Mouse (Mus musculus): Measurements from ENCODE around the gene Tcl1b4. TPM values are rescaled to one million over a fixed set of nuclear protein-coding genes. Genes with fewer than 3 reads are reported as not detected.
"Not testable (repeated sequence)": the region's sequence is repeated elsewhere in the genome, so short reads cannot be mapped to it uniquely, and the experiment has no call there.

Tcl1b4 gene
- not detected in 2 replicates for polyA plus RNA-seq (2015; fragmentation: Nextera tagmentation; extraction: Ambion mirVana)

- not testable (repeated sequence) for ATAC-seq (ENCODE audit: low FRiP score, low TSS enrichment); H3K9ac ChIP-seq (replicated peaks; ENCODE audit: low read length); H3K27ac ChIP-seq (ENCODE audit: low read length); H3K27me3 ChIP-seq (ENCODE audit: insufficient read depth, low read length); H3K36me3 ChIP-seq (ENCODE audit: insufficient read depth, low read length); H3K4me3 ChIP-seq (ENCODE audit: low read length); H3K9me3 ChIP-seq (ENCODE audit: low read length); H3K4me1 ChIP-seq (ENCODE audit: insufficient read depth, low read length); H3K4me2 ChIP-seq (replicated peaks; ENCODE audit: low read depth, low read length)
- 73% methylated on average over 1 of the region's 1 CpGs for WGBS
Observed at GRCm38 (mm10) chr12:105201657-105202056, at the start of gene Tcl1b4. TSS of gene Tcl1b4 (plus strand) at chr12:105201957.

GRCm38 (mm10) chr12:105155286-105155685 is 46.5 kb upstream of the Tcl1b4 start:
- WGBS = 52% methylated on average over 4 of the region's 4 CpGs
- not testable (repeated sequence) for H3K9me3 ChIP-seq (ENCODE audit: low read length); ATAC-seq (ENCODE audit: low FRiP score, low TSS enrichment); H3K27ac ChIP-seq (ENCODE audit: low read length); H3K27me3 ChIP-seq (ENCODE audit: insufficient read depth, low read length); H3K4me1 ChIP-seq (ENCODE audit: insufficient read depth, low read length); H3K4me2 ChIP-seq (replicated peaks; ENCODE audit: low read depth, low read length); H3K4me3 ChIP-seq (ENCODE audit: low read length); H3K36me3 ChIP-seq (ENCODE audit: insufficient read depth, low read length); H3K9ac ChIP-seq (replicated peaks; ENCODE audit: low read length)

- H3K27me3 ChIP-seq (ENCODE audit: insufficient read depth, low read length) = no peaks in the 10 kb centered on the region
Observed at GRCm38 (mm10) chr12:105158842-105159241, 42.9 kb upstream of the Tcl1b4 start.

GRCm38 (mm10) chr12:105159390-105159789 is 42.4 kb upstream of the Tcl1b4 start, which contains the start of gene Tcl1b1:
TSS of gene Tcl1b1 (plus strand) at chr12:105159690.
- no peaks in the 10 kb centered on the region for H3K27me3 ChIP-seq (ENCODE audit: insufficient read depth, low read length)
- no peaks in the 10 kb centered on the region for H3K4me1 ChIP-seq (ENCODE audit: insufficient read depth, low read length)
- no peak for ATAC-seq (ENCODE audit: low FRiP score, low TSS enrichment)
- H3K4me2 ChIP-seq (replicated peaks; ENCODE audit: low read depth, low read length) = no peak within 1 kb of the TSS
- H3K9ac ChIP-seq (replicated peaks; ENCODE audit: low read length) = no peak within 1 kb of the TSS
- H3K9me3 ChIP-seq (ENCODE audit: low read length) = no peaks in the 10 kb centered on the region
- WGBS = 75% methylated on average over 4 of the region's 4 CpGs
- H3K27ac ChIP-seq (ENCODE audit: low read length) = no peak within 1 kb of the TSS
- H3K36me3 ChIP-seq (ENCODE audit: insufficient read depth, low read length) = no peaks in the 10 kb centered on the region
- H3K4me3 ChIP-seq (ENCODE audit: low read length) = no peak within 1 kb of the TSS

More at GRCm38 (mm10) chr12:105158842-105159241, 42.9 kb upstream of the Tcl1b4 start:
- H3K27ac ChIP-seq (ENCODE audit: low read length) = no peak overlapping the region
- no peak overlapping the region for H3K4me2 ChIP-seq (replicated peaks; ENCODE audit: low read depth, low read length)
- WGBS = 73% methylated on average over 6 of the region's 6 CpGs
- no peaks in the 10 kb centered on the region for H3K36me3 ChIP-seq (ENCODE audit: insufficient read depth, low read length)
- no peak overlapping the region for H3K4me3 ChIP-seq (ENCODE audit: low read length)
- no peaks in the 10 kb centered on the region for H3K9me3 ChIP-seq (ENCODE audit: low read length)
- no peak for ATAC-seq (ENCODE audit: low FRiP score, low TSS enrichment)
- no peaks in the 10 kb centered on the region for H3K4me1 ChIP-seq (ENCODE audit: insufficient read depth, low read length)
- no peak overlapping the region for H3K9ac ChIP-seq (replicated peaks; ENCODE audit: low read length)

- no peak overlapping the region for H3K9ac ChIP-seq (replicated peaks; ENCODE audit: low read length)
- no peak overlapping the region for H3K4me3 ChIP-seq (ENCODE audit: low read length)
- no peak overlapping the region for H3K4me2 ChIP-seq (replicated peaks; ENCODE audit: low read depth, low read length)
- H3K4me1 ChIP-seq (ENCODE audit: insufficient read depth, low read length) = no peaks in the 10 kb centered on the region
- no peaks in the 10 kb centered on the region for H3K27me3 ChIP-seq (ENCODE audit: insufficient read depth, low read length)
- H3K27ac ChIP-seq (ENCODE audit: low read length) = no peak overlapping the region
- no peaks in the 10 kb centered on the region for H3K36me3 ChIP-seq (ENCODE audit: insufficient read depth, low read length)
- ATAC-seq (ENCODE audit: low FRiP score, low TSS enrichment) = no peak
- WGBS = 49% methylated on average over 3 of the region's 3 CpGs
- H3K9me3 ChIP-seq (ENCODE audit: low read length) = no peaks in the 10 kb centered on the region
Observed at GRCm38 (mm10) chr12:105166734-105167133, 35.0 kb upstream of the Tcl1b4 start.

GRCm38 (mm10) chr12:105173366-105173765 is 28.4 kb upstream of the Tcl1b4 start:
- Histone ChIP-seq H3K4me2 (replicated peaks; ENCODE audit: low read depth, low read length) (no peak overlapping the region), H3K4me1 (ENCODE audit: insufficient read depth, low read length) (no peaks in the 10 kb centered on the region), H3K4me3 (ENCODE audit: low read length) (no peak overlapping the region), H3K27me3 (ENCODE audit: insufficient read depth, low read length) (no peaks in the 10 kb centered on the region), H3K27ac (ENCODE audit: low read length) (no peak overlapping the region), H3K9me3 (ENCODE audit: low read length) (no peaks in the 10 kb centered on the region), H3K9ac (replicated peaks; ENCODE audit: low read length) (no peak overlapping the region), H3K36me3 (ENCODE audit: insufficient read depth, low read length) (no peaks in the 10 kb centered on the region)
- ATAC-seq (ENCODE audit: low FRiP score, low TSS enrichment) = no peak
- WGBS = 84% methylated on average over 2 of the region's 2 CpGs

- H3K27me3 ChIP-seq (ENCODE audit: insufficient read depth, low read length); H3K4me1 ChIP-seq (ENCODE audit: insufficient read depth, low read length); H3K4me3 ChIP-seq (ENCODE audit: low read length); H3K27ac ChIP-seq (ENCODE audit: low read length); H3K9ac ChIP-seq (replicated peaks; ENCODE audit: low read length); H3K36me3 ChIP-seq (ENCODE audit: insufficient read depth, low read length); H3K9me3 ChIP-seq (ENCODE audit: low read length); H3K4me2 ChIP-seq (replicated peaks; ENCODE audit: low read depth, low read length); ATAC-seq (ENCODE audit: low FRiP score, low TSS enrichment): not testable (repeated sequence)
- WGBS = 37% methylated on average over 2 of the region's 2 CpGs
Observed at GRCm38 (mm10) chr12:105174318-105174717, 27.4 kb upstream of the Tcl1b4 start.

GRCm38 (mm10) chr12:105176044-105176443 is 25.7 kb upstream of the Tcl1b4 start, which contains the start of gene Tcl1b5:
TSS of gene Tcl1b5 (plus strand) at chr12:105176344.
- not testable (repeated sequence) for H3K9ac ChIP-seq (replicated peaks; ENCODE audit: low read length); H3K4me3 ChIP-seq (ENCODE audit: low read length); H3K27ac ChIP-seq (ENCODE audit: low read length); ATAC-seq (ENCODE audit: low FRiP score, low TSS enrichment); H3K4me2 ChIP-seq (replicated peaks; ENCODE audit: low read depth, low read length); H3K27me3 ChIP-seq (ENCODE audit: insufficient read depth, low read length); H3K4me1 ChIP-seq (ENCODE audit: insufficient read depth, low read length); H3K9me3 ChIP-seq (ENCODE audit: low read length); H3K36me3 ChIP-seq (ENCODE audit: insufficient read depth, low read length)
- WGBS = 81% methylated on average over 3 of the region's 3 CpGs

- WGBS = 67% methylated on average over 4 of the region's 4 CpGs
- not testable (repeated sequence) for H3K9ac ChIP-seq (replicated peaks; ENCODE audit: low read length); H3K4me3 ChIP-seq (ENCODE audit: low read length); H3K36me3 ChIP-seq (ENCODE audit: insufficient read depth, low read length); H3K4me2 ChIP-seq (replicated peaks; ENCODE audit: low read depth, low read length); H3K4me1 ChIP-seq (ENCODE audit: insufficient read depth, low read length); H3K27me3 ChIP-seq (ENCODE audit: insufficient read depth, low read length); ATAC-seq (ENCODE audit: low FRiP score, low TSS enrichment); H3K9me3 ChIP-seq (ENCODE audit: low read length); H3K27ac ChIP-seq (ENCODE audit: low read length)
Observed at GRCm38 (mm10) chr12:105181040-105181644, 20.6 kb upstream of the Tcl1b4 start.

GRCm38 (mm10) chr12:105188980-105189379 is 12.8 kb upstream of the Tcl1b4 start:
- H3K27me3 ChIP-seq (ENCODE audit: insufficient read depth, low read length); H3K4me3 ChIP-seq (ENCODE audit: low read length); H3K9ac ChIP-seq (replicated peaks; ENCODE audit: low read length); H3K9me3 ChIP-seq (ENCODE audit: low read length); H3K36me3 ChIP-seq (ENCODE audit: insufficient read depth, low read length); H3K27ac ChIP-seq (ENCODE audit: low read length); H3K4me2 ChIP-seq (replicated peaks; ENCODE audit: low read depth, low read length); H3K4me1 ChIP-seq (ENCODE audit: insufficient read depth, low read length); ATAC-seq (ENCODE audit: low FRiP score, low TSS enrichment): not testable (repeated sequence)
- 37% methylated on average over 2 of the region's 2 CpGs for WGBS

All from kidney, embryonic 16.5 days (tissue).